Mouse (Mus musculus): ENCODE data around the gene Fam162a. TPM values are rescaled to one million over a fixed set of nuclear protein-coding genes. Genes with fewer than 3 reads are reported as not detected.
A peak's percentile ranks its signal among the peaks of the same experiment; 100 is the strongest.
"Not testable (repeated sequence)": the region's sequence is repeated elsewhere in the genome, so short reads cannot be mapped to it uniquely, and the experiment has no call there.

Fam162a gene
- polyA plus RNA-seq, 1 experiment from 2014 or later: 457 TPM

DNA sequence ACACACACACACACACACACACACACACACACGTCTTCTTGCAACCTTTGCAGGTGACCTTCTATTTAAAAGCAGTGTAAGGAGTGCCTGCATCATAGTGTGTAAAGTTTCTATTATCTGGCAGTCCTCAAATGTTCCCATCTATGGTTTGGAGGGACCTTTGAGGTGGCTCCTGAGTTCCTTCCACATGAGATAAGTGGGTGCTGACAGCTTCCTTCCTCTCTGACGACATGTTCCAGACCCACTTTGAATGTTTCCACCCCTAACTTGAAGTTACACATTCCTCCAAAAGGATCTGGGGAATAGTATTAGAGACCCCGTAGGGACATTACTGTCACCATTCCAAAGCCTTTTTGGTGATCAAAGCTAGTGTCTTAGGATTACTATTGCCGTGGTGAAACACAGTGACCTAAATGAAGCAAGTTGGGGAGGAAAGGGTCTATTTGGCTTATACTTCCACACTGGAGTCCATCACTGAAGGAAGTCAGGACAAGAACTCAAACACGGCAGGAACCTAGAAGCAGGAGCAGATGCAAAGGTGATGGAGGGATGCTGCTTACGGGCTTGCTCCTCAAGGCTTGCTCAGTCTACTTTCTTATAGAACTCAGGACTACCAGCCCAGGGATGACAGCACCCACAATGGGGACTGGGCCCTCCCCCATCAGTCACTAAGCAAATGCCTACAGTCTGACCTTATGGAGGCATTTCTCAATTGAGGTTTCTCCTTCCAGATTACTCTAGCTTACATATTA, 17.7 kb downstream of the Fam162a start:
- Histone ChIP-seq H3K4me3 (ENCODE audit: low read depth, low read length) (no peak overlapping the region), H3K27ac (ENCODE audit: low read depth) (no peak overlapping the region), H3K9me3 (ENCODE audit: control insufficient read depth, low read length) (no peaks in the 10 kb centered on the region), H3K4me1 (replicated peaks; ENCODE audit: control insufficient read depth, insufficient read depth, low read length) (0 out of 2 replicates have a peak, but pooled peaks cover 3% of the 10 kb centered on the region), H3K27me3 (replicated peaks; ENCODE audit: control insufficient read depth, insufficient read depth, low read length) (no peaks in the 10 kb centered on the region), H3K36me3 (ENCODE audit: control insufficient read depth, insufficient read depth, low read length) (peaks cover 41% of the 10 kb centered on the region), H3K9ac (ENCODE audit: low read length) (no peak overlapping the region), H3K4me2 (ENCODE audit: low read length) (no peak overlapping the region)
- ATAC-seq (replicated peaks; ENCODE audit: low FRiP score, low TSS enrichment, low read depth) (no peak), DNase-seq (ENCODE audit: low spot score) (no peak)
- WGBS: 69% methylated on average over 6 of the region's 6 CpGs

- WGBS: 87% methylated on average over 6 of the region's 6 CpGs
- H3K4me3 ChIP-seq (ENCODE audit: low read depth, low read length): no peak overlapping the region
- H3K4me1 ChIP-seq (replicated peaks; ENCODE audit: control insufficient read depth, insufficient read depth, low read length): no peaks in the 10 kb centered on the region
- no peak overlapping the region for H3K4me2 ChIP-seq (ENCODE audit: low read length)
- DNase-seq (ENCODE audit: low spot score) (no peak), ATAC-seq (replicated peaks; ENCODE audit: low FRiP score, low TSS enrichment, low read depth) (no peak)
- peaks cover 62% of the 10 kb centered on the region for H3K36me3 ChIP-seq (ENCODE audit: control insufficient read depth, insufficient read depth, low read length)
- H3K9me3 ChIP-seq (ENCODE audit: control insufficient read depth, low read length): no peaks in the 10 kb centered on the region
- no peak overlapping the region for H3K9ac ChIP-seq (ENCODE audit: low read length)
- H3K27ac ChIP-seq (ENCODE audit: low read depth): no peak overlapping the region
- no peaks in the 10 kb centered on the region for H3K27me3 ChIP-seq (replicated peaks; ENCODE audit: control insufficient read depth, insufficient read depth, low read length)
Observed at GRCm38 (mm10) chr16:36051491-36051890, 19.9 kb downstream of the Fam162a start.

DNA sequence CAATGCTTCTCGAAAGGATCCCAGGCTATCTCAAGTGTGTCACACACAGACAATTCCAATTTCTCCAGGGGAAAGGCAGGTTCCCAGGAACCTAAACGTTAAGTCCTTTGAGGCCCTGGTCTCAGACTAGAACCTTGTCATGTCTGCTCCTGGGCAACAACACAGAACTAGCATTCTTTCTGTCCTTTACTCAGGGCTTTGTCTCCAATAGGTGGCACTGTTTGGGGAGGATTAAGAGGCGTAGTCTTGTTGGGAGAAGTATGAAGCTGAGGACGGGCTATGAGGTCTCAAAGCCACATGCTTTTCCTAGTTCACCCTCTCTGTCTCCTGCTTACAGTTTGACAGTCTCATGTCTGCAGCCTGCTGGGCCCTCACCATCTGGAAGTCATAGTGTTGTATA, 23.9 kb downstream of the Fam162a start:
- H3K36me3 ChIP-seq (ENCODE audit: control insufficient read depth, insufficient read depth, low read length): peaks cover 96% of the 10 kb centered on the region
- ATAC-seq (replicated peaks; ENCODE audit: low FRiP score, low TSS enrichment, low read depth) (no peak), DNase-seq (ENCODE audit: low spot score) (no peak)
- no peaks in the 10 kb centered on the region for H3K27me3 ChIP-seq (replicated peaks; ENCODE audit: control insufficient read depth, insufficient read depth, low read length)
- H3K27ac ChIP-seq (ENCODE audit: low read depth): no peak overlapping the region
- no peak overlapping the region for H3K4me3 ChIP-seq (ENCODE audit: low read depth, low read length)
- WGBS: 89% methylated on average over 4 of the region's 4 CpGs
- H3K4me2 ChIP-seq (ENCODE audit: low read length): no peak overlapping the region
- H3K4me1 ChIP-seq (replicated peaks; ENCODE audit: control insufficient read depth, insufficient read depth, low read length): peaks cover 1% of the 10 kb centered on the region; the same call in 1 of the 2 replicates
- H3K9ac ChIP-seq (ENCODE audit: low read length): no peak overlapping the region
- no peaks in the 10 kb centered on the region for H3K9me3 ChIP-seq (ENCODE audit: control insufficient read depth, low read length)

DNA sequence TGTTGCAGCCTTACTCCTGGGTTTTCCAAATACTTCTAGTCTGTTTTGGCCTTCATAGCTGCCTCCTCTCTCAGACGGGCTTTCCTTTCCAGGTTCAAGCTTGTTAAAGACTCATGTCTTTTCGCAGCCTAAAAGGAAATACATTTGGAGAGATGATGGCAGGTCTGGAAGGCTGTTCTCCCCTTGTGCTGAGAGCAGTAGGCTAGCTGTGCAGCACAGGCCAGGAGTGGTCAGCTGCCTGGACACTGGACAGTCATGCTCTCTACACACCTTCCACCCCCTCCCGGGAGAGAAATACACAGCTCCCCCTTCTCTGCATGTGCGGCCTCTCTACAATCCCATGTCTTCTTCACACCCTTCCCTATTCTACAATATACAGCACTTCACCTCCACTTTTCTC, 27.4 kb downstream of the Fam162a start:
- no peak for ATAC-seq (replicated peaks; ENCODE audit: low FRiP score, low TSS enrichment, low read depth)
- Histone ChIP-seq H3K9me3 (ENCODE audit: control insufficient read depth, low read length) (no peaks in the 10 kb centered on the region), H3K4me2 (ENCODE audit: low read length) (no peak overlapping the region), H3K9ac (ENCODE audit: low read length) (no peak overlapping the region), H3K4me3 (ENCODE audit: low read depth, low read length) (no peak overlapping the region), H3K27me3 (replicated peaks; ENCODE audit: control insufficient read depth, insufficient read depth, low read length) (no peaks in the 10 kb centered on the region), H3K27ac (ENCODE audit: low read depth) (no peak overlapping the region), H3K4me1 (replicated peaks; ENCODE audit: control insufficient read depth, insufficient read depth, low read length) (peaks cover 9% of the 10 kb centered on the region), H3K36me3 (ENCODE audit: control insufficient read depth, insufficient read depth, low read length) (peaks cover 62% of the 10 kb centered on the region)
- 83% methylated on average over 4 of the region's 4 CpGs for WGBS
- DNase-seq (ENCODE audit: low spot score): no peak

- Histone ChIP-seq H3K4me2 (ENCODE audit: low read length) (no peak overlapping the region), H3K36me3 (ENCODE audit: control insufficient read depth, insufficient read depth, low read length) (peaks cover 53% of the 10 kb centered on the region), H3K27ac (ENCODE audit: low read depth) (no peak overlapping the region), H3K27me3 (replicated peaks; ENCODE audit: control insufficient read depth, insufficient read depth, low read length) (no peaks in the 10 kb centered on the region), H3K9me3 (ENCODE audit: control insufficient read depth, low read length) (no peaks in the 10 kb centered on the region), H3K9ac (ENCODE audit: low read length) (no peak overlapping the region), H3K4me1 (replicated peaks; ENCODE audit: control insufficient read depth, insufficient read depth, low read length) (peaks cover 9% of the 10 kb centered on the region), H3K4me3 (ENCODE audit: low read depth, low read length) (no peak overlapping the region)
- 86% methylated on average over 10 of the region's 10 CpGs for WGBS
- no peak for DNase-seq (ENCODE audit: low spot score)
- no peak for ATAC-seq (replicated peaks; ENCODE audit: low FRiP score, low TSS enrichment, low read depth)
Observed at GRCm38 (mm10) chr16:36043073-36043472, 28.3 kb downstream of the Fam162a start.

GRCm38 (mm10) chr16:36041625-36042020, 29.8 kb downstream of the Fam162a start:
- Histone ChIP-seq H3K4me1 (replicated peaks; ENCODE audit: control insufficient read depth, insufficient read depth, low read length) (peaks cover 9% of the 10 kb centered on the region), H3K9ac (ENCODE audit: low read length) (peak overlapping the region; percentile 67), H3K9me3 (ENCODE audit: control insufficient read depth, low read length) (no peaks in the 10 kb centered on the region), H3K27ac (ENCODE audit: low read depth) (peak overlapping the region; percentile 80), H3K4me3 (ENCODE audit: low read depth, low read length) (peak overlapping the region; percentile 65), H3K27me3 (replicated peaks; ENCODE audit: control insufficient read depth, insufficient read depth, low read length) (no peaks in the 10 kb centered on the region), H3K4me2 (ENCODE audit: low read length) (peak overlapping the region; percentile 64), H3K36me3 (ENCODE audit: control insufficient read depth, insufficient read depth, low read length) (peaks cover 43% of the 10 kb centered on the region)
- ATAC-seq (replicated peaks; ENCODE audit: low FRiP score, low TSS enrichment, low read depth) (no peak), DNase-seq (ENCODE audit: low spot score) (no peak)
- 24% methylated on average over 11 of the region's 11 CpGs for WGBS

DNA sequence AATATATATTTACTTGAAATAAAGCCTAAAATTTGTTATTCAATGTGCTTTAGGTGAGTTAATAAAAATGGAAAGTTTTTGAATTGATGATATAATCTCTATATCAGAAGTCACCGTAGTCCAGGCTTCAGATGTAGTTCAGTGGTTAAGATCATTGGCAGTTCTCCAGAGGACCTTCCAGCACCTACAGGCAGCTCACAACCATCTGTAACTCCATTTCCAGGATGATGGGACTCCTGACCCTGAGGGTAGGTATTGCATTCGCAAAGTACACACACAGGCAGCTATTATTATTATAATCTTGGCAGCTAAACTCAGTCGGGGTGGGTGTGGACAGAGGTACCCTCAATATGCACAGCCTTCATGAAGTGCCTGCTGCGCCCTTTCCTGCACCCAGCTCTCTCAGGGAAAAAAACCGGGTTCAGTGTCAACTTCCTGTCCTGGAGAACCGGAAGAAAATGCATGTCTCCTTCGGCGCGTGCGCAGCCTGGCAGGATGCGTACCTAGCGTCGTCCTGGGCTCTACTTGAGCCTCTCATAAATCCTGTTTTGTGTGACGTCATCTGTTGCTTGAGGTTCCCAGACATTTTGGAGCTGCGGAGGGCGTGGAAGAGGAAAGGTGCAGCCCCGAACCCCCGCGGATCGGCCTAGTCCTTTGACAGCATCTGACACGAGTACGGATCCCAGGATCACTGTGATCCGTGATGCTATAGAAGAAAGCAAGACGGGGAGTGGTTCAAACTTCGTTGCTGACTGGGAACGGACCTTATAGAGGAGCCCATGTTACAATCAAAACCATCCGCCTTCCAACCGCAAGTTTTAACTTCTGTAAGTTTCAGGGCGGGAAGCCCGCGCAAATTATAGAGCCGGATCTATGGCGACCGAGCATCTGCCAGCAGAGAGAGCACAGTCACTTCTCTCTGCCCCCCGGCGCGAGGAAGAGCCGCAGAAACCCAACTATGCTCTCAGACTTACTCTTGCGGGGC, 30.5 kb downstream of the Fam162a start, which contains the start of gene Wdr5b:
Gene Wdr5b, plus strand, starts transcription at position 551 of the 985 bp plus-strand sequence.
- peaks cover 9% of the 10 kb centered on the region for H3K4me1 ChIP-seq (replicated peaks; ENCODE audit: control insufficient read depth, insufficient read depth, low read length)
- H3K27me3 ChIP-seq (replicated peaks; ENCODE audit: control insufficient read depth, insufficient read depth, low read length): no peaks in the 10 kb centered on the region
- no peaks in the 10 kb centered on the region for H3K9me3 ChIP-seq (ENCODE audit: control insufficient read depth, low read length)
- H3K36me3 ChIP-seq (ENCODE audit: control insufficient read depth, insufficient read depth, low read length): peaks cover 39% of the 10 kb centered on the region
- DNase-seq (ENCODE audit: low spot score) (peak; percentile 92), ATAC-seq (replicated peaks; ENCODE audit: low FRiP score, low TSS enrichment, low read depth) (peak; percentile 96)
- H3K4me2 ChIP-seq (ENCODE audit: low read length): peak within 1 kb of the TSS; percentile 64
- WGBS: 3% methylated on average over 39 of the region's 39 CpGs
- H3K27ac ChIP-seq (ENCODE audit: low read depth): peak within 1 kb of the TSS; percentile 80
- H3K9ac ChIP-seq (ENCODE audit: low read length): peak within 1 kb of the TSS; percentile 67
- H3K4me3 ChIP-seq (ENCODE audit: low read depth, low read length): peak within 1 kb of the TSS; percentile 65

DNA sequence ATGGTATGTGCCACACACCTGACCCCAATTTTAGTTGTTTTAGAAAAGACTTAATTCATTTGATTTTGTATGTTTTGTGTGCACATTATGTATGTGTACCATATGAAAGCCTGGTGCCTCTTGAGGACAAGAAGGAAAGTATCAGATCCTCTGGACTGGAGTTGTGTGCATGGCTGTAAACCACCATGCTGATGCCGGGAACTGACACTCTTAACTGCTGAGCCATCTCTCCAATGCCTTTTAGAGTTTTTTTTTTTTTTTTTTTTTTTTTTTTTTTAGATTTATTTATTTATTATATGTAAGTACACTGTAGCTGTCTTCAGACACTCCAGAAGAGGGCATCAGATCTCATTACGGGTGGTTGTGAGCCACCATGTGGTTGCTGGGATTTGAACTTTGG, 43.3 kb downstream of the Fam162a start:
- not testable (repeated sequence) for H3K9ac ChIP-seq (ENCODE audit: low read length); H3K27ac ChIP-seq (ENCODE audit: low read depth); H3K27me3 ChIP-seq (replicated peaks; ENCODE audit: control insufficient read depth, insufficient read depth, low read length); H3K4me3 ChIP-seq (ENCODE audit: low read depth, low read length); H3K4me1 ChIP-seq (replicated peaks; ENCODE audit: control insufficient read depth, insufficient read depth, low read length); ATAC-seq (replicated peaks; ENCODE audit: low FRiP score, low TSS enrichment, low read depth); DNase-seq (ENCODE audit: low spot score); H3K9me3 ChIP-seq (ENCODE audit: control insufficient read depth, low read length); H3K4me2 ChIP-seq (ENCODE audit: low read length)
- peaks cover 67% of the 10 kb centered on the region for H3K36me3 ChIP-seq (ENCODE audit: control insufficient read depth, insufficient read depth, low read length)
- 100% methylated on average over 1 of the region's 2 CpGs for whole genome bisulfite sequencing

Measured in intestine, embryonic 14.5 days (tissue).